Mouse (Mus musculus) hindbrain, embryonic 14.5 days (tissue): ENCODE measurements around the gene Nprl3. TPM values are rescaled to one million over a fixed set of nuclear protein-coding genes. Genes with fewer than 3 reads are reported as not detected.
A peak's percentile ranks its signal among the peaks of the same experiment; 100 is the strongest.

Experiments used
- ATAC-seq: fragments of 200-750 bp; cut with Nextera tagmentation; 2 replicates; pipeline ENCODE4 v1.8.0; 2017; ENCODE audit warnings: moderate number of reproducible peaks, mild to moderate bottlenecking, moderate TSS enrichment, moderate library complexity; ENCODE audit not compliant: low FRiP score
- DNase-seq: peaks from one replicate; pipeline ENCODE4 v3.0.0-alpha.2; 2015; ENCODE audit warnings: low spot score
- H3K27ac ChIP-seq: fragments of 300-500 bp; sonication (generic); 2 replicates; pipeline ENCODE4 v1.5.1; 2014; ENCODE audit warnings: mild to moderate bottlenecking, moderate library complexity
- H3K27me3 ChIP-seq: fragments of 300-500 bp; sonication (generic); 2 replicates; pipeline ENCODE4 v1.6.1; 2014; ENCODE audit warnings: mild to moderate bottlenecking, low read length, mixed read lengths; ENCODE audit not compliant: control insufficient read depth, insufficient read depth
- H3K36me3 ChIP-seq: fragments of 300-500 bp; sonication (generic); replicated peaks from 2 replicates; pipeline ENCODE4 v1.6.1; 2014; ENCODE audit not compliant: control insufficient read depth, insufficient read depth
- H3K4me1 ChIP-seq: fragments of 300-500 bp; sonication (generic); replicated peaks from 2 replicates; pipeline ENCODE4 v1.6.1; 2014; ENCODE audit warnings: antibody characterized with exemption, low read length, mixed read lengths; ENCODE audit not compliant: control insufficient read depth, insufficient read depth
- H3K4me2 ChIP-seq: fragments of 300-500 bp; sonication (generic); replicated peaks from 2 replicates; pipeline ENCODE4 v1.6.1; 2014; ENCODE audit warnings: mild to moderate bottlenecking, moderate library complexity
- H3K4me3 ChIP-seq: fragments of 300-500 bp; sonication (generic); replicated peaks from 2 replicates; pipeline ENCODE4 v1.5.1; 2014; ENCODE audit warnings: mild to moderate bottlenecking, low read length
- H3K9ac ChIP-seq: fragments of 300-500 bp; sonication (generic); 2 replicates; pipeline ENCODE4 v1.6.1; 2014
- H3K9me3 ChIP-seq: fragments of 300-500 bp; sonication (generic); 2 replicates; pipeline ENCODE4 v1.6.1; 2016; ENCODE audit warnings: low read length; ENCODE audit not compliant: control insufficient read depth
- WGBS: fragments of 180-500 bp; shearing (Covaris S2); extraction: QIAGEN DNeasy Blood & Tissue Kit; methylation state at CpG from one replicate; pipeline ENCODE4 v1.1.7; 2014; 5-methylcytosine and 5-hydroxymethylcytosine counted together
- polyA plus RNA-seq: library from polyadenylated mRNA; unstranded; fragments of >200 nt; fragmentation: Nextera tagmentation; extraction: Ambion mirVana; gene quantifications from 2 replicates; pipeline ENCODE4 v1.2.1, GENCODE M21; 2014

The Nprl3 gene
- polyA plus RNA-seq, 1 experiment from 2014 or later: 35.3 TPM

- Histone ChIP-seq H3K36me3 (no peaks in the 10 kb centered on the region), H3K4me2 (no peak overlapping the region), H3K4me1 (no peaks in the 10 kb centered on the region), H3K27ac (no peak overlapping the region), H3K9me3 (no peaks in the 10 kb centered on the region), H3K27me3 (no peaks in the 10 kb centered on the region), H3K4me3 (no peak overlapping the region), H3K9ac (no peak overlapping the region)
- no peak for DNase-seq
- 88% methylated on average over 12 of the region's 12 CpGs for WGBS
- no peak for ATAC-seq
Observed at GRCm38 (mm10) chr11:32188881-32189280, 78.6 kb downstream of the Nprl3 start.

- ATAC-seq (no peak), DNase-seq (no peak)
- H3K36me3 ChIP-seq: no peaks in the 10 kb centered on the region
- no peak overlapping the region for H3K4me3 ChIP-seq
- H3K27ac ChIP-seq: no peak overlapping the region
- no peak overlapping the region for H3K4me2 ChIP-seq
- H3K9ac ChIP-seq: no peak overlapping the region
- H3K9me3 ChIP-seq: no peaks in the 10 kb centered on the region
- H3K4me1 ChIP-seq: no peaks in the 10 kb centered on the region
- 88% methylated on average over 4 of the region's 4 CpGs for WGBS
- H3K27me3 ChIP-seq: no peaks in the 10 kb centered on the region
Observed at GRCm38 (mm10) chr11:32187256-32187655, 80.3 kb downstream of the Nprl3 start.

GRCm38 (mm10) chr11:32186031-32186430, 81.5 kb downstream of the Nprl3 start:
- no peaks in the 10 kb centered on the region for H3K36me3 ChIP-seq
- no peak for ATAC-seq
- no peak for DNase-seq
- H3K4me2 ChIP-seq: no peak overlapping the region
- H3K4me3 ChIP-seq: no peak overlapping the region
- no peaks in the 10 kb centered on the region for H3K27me3 ChIP-seq
- no peaks in the 10 kb centered on the region for H3K9me3 ChIP-seq
- H3K9ac ChIP-seq: no peak overlapping the region
- H3K4me1 ChIP-seq: no peaks in the 10 kb centered on the region
- 86% methylated on average over 3 of the region's 3 CpGs for whole genome bisulfite sequencing
- no peak overlapping the region for H3K27ac ChIP-seq

GRCm38 (mm10) chr11:32184469-32184868, 83.0 kb downstream of the Nprl3 start:
- Histone ChIP-seq H3K27me3 (no peaks in the 10 kb centered on the region), H3K9me3 (no peaks in the 10 kb centered on the region), H3K36me3 (no peaks in the 10 kb centered on the region), H3K4me2 (no peak overlapping the region), H3K4me3 (no peak overlapping the region), H3K4me1 (no peaks in the 10 kb centered on the region), H3K9ac (no peak overlapping the region), H3K27ac (no peak overlapping the region)
- ATAC-seq: no peak
- DNase-seq: no peak
- 91% methylated on average over 8 of the region's 8 CpGs for WGBS

- H3K9ac ChIP-seq: no peak overlapping the region
- WGBS: 52% methylated on average over 24 of the region's 25 CpGs
- DNase-seq (peak; percentile 95), ATAC-seq (peak; percentile 76; the same call in 1 of the 2 replicates)
- H3K4me2 ChIP-seq: 0 out of 2 replicates have a peak overlapping the region, but pooled peaks have one; percentile 10
- H3K9me3 ChIP-seq: no peaks in the 10 kb centered on the region
- no peak overlapping the region for H3K27ac ChIP-seq
- H3K36me3 ChIP-seq: no peaks in the 10 kb centered on the region
- H3K4me1 ChIP-seq: no peaks in the 10 kb centered on the region
- H3K4me3 ChIP-seq: no peak overlapping the region
- H3K27me3 ChIP-seq: no peaks in the 10 kb centered on the region
Observed at GRCm38 (mm10) chr11:32181973-32182868, 85.3 kb downstream of the Nprl3 start.

GRCm38 (mm10) chr11:32181246-32181645, 86.3 kb downstream of the Nprl3 start:
- WGBS: 79% methylated on average over 4 of the region's 4 CpGs

GRCm38 (mm10) chr11:32178506-32178905, 89.0 kb downstream of the Nprl3 start:
- H3K27me3 ChIP-seq: no peaks in the 10 kb centered on the region
- no peak overlapping the region for H3K4me2 ChIP-seq
- no peak overlapping the region for H3K9ac ChIP-seq
- H3K27ac ChIP-seq: no peak overlapping the region
- H3K4me3 ChIP-seq: no peak overlapping the region
- H3K4me1 ChIP-seq: no peaks in the 10 kb centered on the region
- ATAC-seq (no peak), DNase-seq (no peak)
- no peaks in the 10 kb centered on the region for H3K36me3 ChIP-seq
- H3K9me3 ChIP-seq: no peaks in the 10 kb centered on the region
- 80% methylated on average over 1 of the region's 1 CpGs for WGBS

More at GRCm38 (mm10) chr11:32181246-32181645, 86.3 kb downstream of the Nprl3 start:
- no peak overlapping the region for H3K4me3 ChIP-seq
- H3K36me3 ChIP-seq: no peaks in the 10 kb centered on the region
- no peak overlapping the region for H3K27ac ChIP-seq
- H3K9ac ChIP-seq: no peak overlapping the region
- H3K4me2 ChIP-seq: no peak overlapping the region
- ATAC-seq (no peak), DNase-seq (no peak)
- H3K9me3 ChIP-seq: no peaks in the 10 kb centered on the region
- H3K27me3 ChIP-seq: no peaks in the 10 kb centered on the region
- no peaks in the 10 kb centered on the region for H3K4me1 ChIP-seq

Other genes starting within 250 kb of the Nprl3 start
- gene Il9r, start 67.4 kb downstream of the Nprl3 start, polyA plus RNA-seq: not detected in 2 replicates
- gene Snrnp25, start 62.3 kb downstream of the Nprl3 start, polyA plus RNA-seq: 48.6 and 49.9 TPM in 2 replicates
- gene Rhbdf1, start 45.4 kb downstream of the Nprl3 start, polyA plus RNA-seq: 18.9 and 20.0 TPM in 2 replicates
- 29.7 and 37.5 TPM in 2 replicates for gene Mpg, start 41.2 kb downstream of the Nprl3 start, polyA plus RNA-seq
- 38.0 and 95.6 TPM in 2 replicates for gene Hba-x, start 8.7 kb upstream of the Nprl3 start, polyA plus RNA-seq
- 2,517 and 2,859 TPM in 2 replicates for gene Hba-a1, start 15.8 kb upstream of the Nprl3 start, polyA plus RNA-seq
- gene Hbq1b, start 19.3 kb upstream of the Nprl3 start, polyA plus RNA-seq: 0.82 TPM in 1 of 2 replicates, not detected in the other
- gene Hba-a2, start 28.8 kb upstream of the Nprl3 start, polyA plus RNA-seq: 6,611 and 7,624 TPM in 2 replicates
- gene Hbq1a, start 32.4 kb upstream of the Nprl3 start, polyA plus RNA-seq: 0.96 and 1.2 TPM in 2 replicates
- 21.8 and 23.4 TPM in 2 replicates for gene Sh3pxd2b, start 80.1 kb upstream of the Nprl3 start, polyA plus RNA-seq
- 53.7 and 55.9 TPM in 2 replicates for gene Ubtd2, start 187.7 kb upstream of the Nprl3 start, polyA plus RNA-seq